ENCODE assay signal across 8 mouse cellular contexts in genomic region chr6:101616776-101617175, GRCm38 (mm10).
DNase-seq lines count a peak whose midpoint lies in the region; TF ChIP-seq lines count a peak whose summit lies in the region.

No protein-coding gene starts in this region.

- no peak overlapping the region for H3K4me3 ChIP-seq in layer of hippocampus, adult 2 months

- DNase-seq in cerebellum, postnatal 14 days: peak; percentile 11 to 42
- DNase-seq in cerebellum, adult 11 months: no peak
- DNase-seq in layer of hippocampus, adult 2 months (ENCODE audit: low spot score in 2 of 2): peak; percentile 10 to 27
- DNase-seq in layer of hippocampus, adult 9-10 months (ENCODE audit: low spot score): no peak
- peak; percentile 63 for DNase-seq in brain, adult 2 months (ENCODE audit: low read depth, low spot score)
- DNase-seq in lung, postnatal 36 days: peak; percentile 2
- no peak for DNase-seq in spleen, adult 18-20 months
- no peak for DNase-seq in testis, postnatal 14 days (ENCODE audit: low spot score)

- peak; percentile 92 for TF ChIP-seq CTCF in layer of hippocampus, adult 2 months (conservative IDR thresholded peaks at IDR 0.05)

- H3K27ac ChIP-seq in layer of hippocampus, adult 2 months: no peak overlapping the region

Comparison
In these comparisons a context has a peak if more than half of its experiments do, and no peak if none do; other contexts are left out.
1. DNase-seq: peak in cerebellum, postnatal 14 days (2 of 2), layer of hippocampus, adult 2 months (2 of 2), brain, adult 2 months (single experiment) and lung, postnatal 36 days (single experiment); none in cerebellum, adult 11 months (single experiment), layer of hippocampus, adult 9-10 months (single experiment), spleen, adult 18-20 months (0 of 2) and testis, postnatal 14 days (single experiment).